Mouse (Mus musculus): Measurements from ENCODE around the gene Sbf2. TPM values are rescaled to one million over a fixed set of nuclear protein-coding genes. Genes with fewer than 3 reads are reported as not detected.
"Not testable (repeated sequence)": the region's sequence is repeated elsewhere in the genome, so short reads cannot be mapped to it uniquely, and the experiment has no call there.

The Sbf2 gene
- polyA plus RNA-seq (2015; fragmentation: Nextera tagmentation; extraction: Ambion mirVana), result 6.1 and 7.0 TPM in 2 replicates

GRCm38 (mm10) chr7:110614133-110615063, at the start of gene Sbf2:
TSS of gene Sbf2 (minus strand) at chr7:110614922.
- DNase-seq (ENCODE audit: low spot score), result peak; percentile 80

GRCm38 (mm10) chr7:110658378-110658928, 43.7 kb upstream of the Sbf2 start:
- no peak for DNase-seq (ENCODE audit: low spot score)

GRCm38 (mm10) chr7:110655966-110656365, 41.2 kb upstream of the Sbf2 start:
- no peak for DNase-seq (ENCODE audit: low spot score)

GRCm38 (mm10) chr7:110655230-110655629, 40.5 kb upstream of the Sbf2 start:
- DNase-seq (ENCODE audit: low spot score), result no peak

GRCm38 (mm10) chr7:110651091-110651490, 36.4 kb upstream of the Sbf2 start:
- no peak for DNase-seq (ENCODE audit: low spot score)

GRCm38 (mm10) chr7:110650491-110650890, 35.8 kb upstream of the Sbf2 start:
- no peak for DNase-seq (ENCODE audit: low spot score)

- no peak for DNase-seq (ENCODE audit: low spot score)
These were observed 34.6 kb upstream of the Sbf2 start for GRCm38 (mm10) chr7:110649133-110649987.

- no peak for DNase-seq (ENCODE audit: low spot score)
These were observed 33.8 kb upstream of the Sbf2 start for GRCm38 (mm10) chr7:110648455-110649085.

- no peak for DNase-seq (ENCODE audit: low spot score)
These were observed 33.1 kb upstream of the Sbf2 start for GRCm38 (mm10) chr7:110647559-110648454.

- DNase-seq (ENCODE audit: low spot score), result no peak
These were observed 32.1 kb upstream of the Sbf2 start for GRCm38 (mm10) chr7:110646611-110647407.

GRCm38 (mm10) chr7:110645859-110646258, 31.1 kb upstream of the Sbf2 start:
- DNase-seq (ENCODE audit: low spot score), result no peak

GRCm38 (mm10) chr7:110645311-110645710, 30.6 kb upstream of the Sbf2 start:
- peak; percentile 56 for DNase-seq (ENCODE audit: low spot score)

- DNase-seq (ENCODE audit: low spot score), result not testable (repeated sequence)
These were observed 25.2 kb upstream of the Sbf2 start for GRCm38 (mm10) chr7:110639958-110640357.

GRCm38 (mm10) chr7:110639291-110639915, 24.7 kb upstream of the Sbf2 start:
- no peak for DNase-seq (ENCODE audit: low spot score)

- no peak for DNase-seq (ENCODE audit: low spot score)
These were observed 23.8 kb upstream of the Sbf2 start for GRCm38 (mm10) chr7:110638305-110639110.

GRCm38 (mm10) chr7:110636559-110636958, 21.8 kb upstream of the Sbf2 start:
- DNase-seq (ENCODE audit: low spot score), result no peak

- no peak for DNase-seq (ENCODE audit: low spot score)
These were observed 21.2 kb upstream of the Sbf2 start for GRCm38 (mm10) chr7:110635929-110636328.
